Mouse (Mus musculus) megakaryocyte, embryonic 14.5 days (primary cell): ENCODE data around the gene Gm9936.

Experiments used
- FLI1 ChIP-seq: IDR thresholded peaks from 2 replicates; pipeline ENCODE4 v1.6.1; 2012; ENCODE audit warnings: low read length, inconsistent platforms, mixed read lengths
- GATA1 ChIP-seq: IDR thresholded peaks from 3 replicates; pipeline ENCODE4 v1.6.1; 2012; ENCODE audit warnings: mixed read lengths, low read length, inconsistent platforms, borderline replicate concordance

DNA sequence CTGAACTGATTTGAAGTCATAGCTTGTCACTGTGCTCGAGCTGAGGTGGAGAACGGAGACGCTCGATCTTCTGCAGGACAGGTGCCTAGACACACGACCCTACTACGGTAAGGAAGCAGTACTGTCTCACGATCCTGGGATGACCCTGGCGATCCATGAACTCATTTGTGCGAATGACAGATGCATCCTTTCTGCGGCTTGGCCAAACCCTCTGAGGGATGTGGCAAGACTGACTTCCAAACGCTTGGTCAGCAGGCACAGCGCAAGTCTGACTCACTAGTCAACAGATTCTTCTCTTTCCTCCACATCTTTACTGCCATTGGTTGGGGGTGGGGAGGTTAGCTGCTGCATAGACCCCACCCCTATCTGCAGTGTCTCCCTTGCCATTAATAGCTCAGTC, 31.1 kb downstream of the Gm9936 start:
- no peak for TF ChIP-seq GATA1
- no peak for TF ChIP-seq FLI1
